Mouse (Mus musculus) stomach, embryonic 14.5 days (tissue): ENCODE measurements around the gene Swsap1. TPM values are rescaled to one million over a fixed set of nuclear protein-coding genes. Genes with fewer than 3 reads are reported as not detected.

Source experiments
- ATAC-seq: fragments of 200-750 bp; cut with Nextera tagmentation; 2 replicates; pipeline ENCODE4 v1.8.0; 2017; ENCODE audit warnings: low read depth, moderate TSS enrichment; ENCODE audit not compliant: insufficient number of reproducible peaks, insufficient read depth, low FRiP score
- H3K27ac ChIP-seq: fragments of 300-500 bp; sonication (generic); 2 replicates; pipeline ENCODE4 v1.5.1; 2014; ENCODE audit warnings: mild to moderate bottlenecking, low read length, moderate library complexity, mixed read lengths
- H3K27me3 ChIP-seq: fragments of 300-500 bp; sonication (generic); 2 replicates; pipeline ENCODE4 v1.6.1; 2014; ENCODE audit warnings: low read length, control low read depth, mixed read lengths; ENCODE audit not compliant: control insufficient read depth, insufficient read depth
- H3K36me3 ChIP-seq: fragments of 300-500 bp; sonication (generic); 2 replicates; pipeline ENCODE4 v1.6.1; 2014; ENCODE audit warnings: mild to moderate bottlenecking, control low read depth, low read length, moderate library complexity, mixed read lengths; ENCODE audit not compliant: control insufficient read depth, insufficient read depth
- H3K4me1 ChIP-seq: fragments of 300-500 bp; sonication (generic); 2 replicates; pipeline ENCODE4 v1.6.1; 2014; ENCODE audit warnings: low read length, control low read depth, mixed read lengths; ENCODE audit not compliant: control insufficient read depth, insufficient read depth
- H3K4me2 ChIP-seq: fragments of 300-500 bp; sonication (generic); replicated peaks from 2 replicates; pipeline ENCODE4 v1.6.1; 2014; ENCODE audit warnings: low read depth, low read length, control low read depth
- H3K4me3 ChIP-seq: fragments of 300-500 bp; sonication (generic); 2 replicates; pipeline ENCODE4 v1.5.1; 2014; ENCODE audit warnings: low read depth, low read length, control low read depth
- H3K9ac ChIP-seq: fragments of 300-500 bp; sonication (generic); replicated peaks from 2 replicates; pipeline ENCODE4 v1.6.1; 2014; ENCODE audit warnings: low read depth, mild to moderate bottlenecking, control low read depth, low read length, moderate library complexity, mixed read lengths
- H3K9me3 ChIP-seq: fragments of 300-500 bp; sonication (generic); 2 replicates; pipeline ENCODE4 v1.6.1; 2016; ENCODE audit warnings: low read depth, low read length, control low read depth; ENCODE audit not compliant: control insufficient read depth
- WGBS: fragments of 180-500 bp; shearing (Covaris S2); extraction: QIAGEN DNeasy Blood & Tissue Kit; methylation state at CpG from one replicate; pipeline ENCODE4 v1.1.7; 2014; 5-methylcytosine and 5-hydroxymethylcytosine counted together
- polyA plus RNA-seq: library from polyadenylated mRNA; unstranded; fragments of >200 nt; fragmentation: Nextera tagmentation; extraction: Ambion mirVana; gene quantifications from 2 replicates; pipeline ENCODE4 v1.2.1, GENCODE M21; 2014

Gene Swsap1
- polyA plus RNA-seq, 1 experiment from 2014 or later, result 8.9 TPM

DNA sequence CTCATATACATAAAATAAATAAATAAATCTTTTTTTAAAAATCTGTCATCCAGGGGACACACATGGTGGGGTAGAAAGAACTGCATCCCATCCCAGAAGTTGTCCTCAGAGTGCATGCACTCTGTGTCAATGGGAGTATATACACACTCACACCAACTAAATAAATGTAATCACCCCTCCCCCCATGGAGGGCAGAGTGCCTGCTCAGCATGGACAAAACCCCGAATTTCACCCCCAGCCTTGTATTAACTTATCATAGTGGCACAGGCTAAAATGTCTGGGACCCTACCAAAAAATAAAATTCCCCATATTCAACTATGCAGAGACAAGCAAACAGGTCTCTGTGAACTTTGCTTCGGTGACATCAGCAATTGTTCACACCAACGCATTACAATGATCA is 920 bp upstream of the Swsap1 start:
- no peak overlapping the region for H3K4me3 ChIP-seq
- WGBS, result 73% methylated on average over 3 of the region's 3 CpGs

DNA sequence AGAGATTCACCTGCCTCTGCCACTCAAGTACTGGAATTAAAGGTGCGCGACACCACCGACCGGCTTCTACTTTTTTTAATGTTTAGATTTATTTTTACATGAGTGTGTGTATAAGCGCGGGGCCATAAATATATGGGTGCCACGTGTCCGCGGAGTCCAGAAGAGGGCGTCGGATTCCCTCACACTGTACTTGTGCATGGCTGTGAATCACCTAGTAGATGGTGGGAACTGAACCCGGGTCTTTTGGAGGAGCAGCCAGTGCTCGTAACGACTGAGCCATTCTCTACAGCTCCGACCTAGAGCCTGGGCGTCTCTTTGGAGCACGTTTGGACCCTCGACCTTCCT is 358 bp upstream of the Swsap1 start:
- ATAC-seq, result peak; percentile 73
- Histone ChIP-seq H3K27ac (peak overlapping the region; percentile 87; the same call in 1 of the 2 replicates), H3K4me2 (peak overlapping the region; percentile 59), H3K27me3 (peaks cover under 1% of the 10 kb centered on the region; the same call in 1 of the 2 replicates), H3K9ac (peak overlapping the region; percentile 57), H3K36me3 (no peaks in the 10 kb centered on the region), H3K9me3 (no peaks in the 10 kb centered on the region), H3K4me1 (no peaks in the 10 kb centered on the region), H3K4me3 (peak overlapping the region; percentile 66)
- WGBS, result 2% methylated on average over 18 of the region's 18 CpGs

More for the DNA sequence above, 920 bp upstream of the Swsap1 start:
- Histone ChIP-seq H3K4me2 (0 out of 2 replicates have a peak overlapping the region, but pooled peaks have one; percentile 59), H3K36me3 (no peaks in the 10 kb centered on the region), H3K9ac (no peak overlapping the region), H3K27me3 (no peaks in the 10 kb centered on the region), H3K4me1 (no peaks in the 10 kb centered on the region), H3K9me3 (no peaks in the 10 kb centered on the region), H3K27ac (no peak overlapping the region)
- no peak for ATAC-seq

DNA sequence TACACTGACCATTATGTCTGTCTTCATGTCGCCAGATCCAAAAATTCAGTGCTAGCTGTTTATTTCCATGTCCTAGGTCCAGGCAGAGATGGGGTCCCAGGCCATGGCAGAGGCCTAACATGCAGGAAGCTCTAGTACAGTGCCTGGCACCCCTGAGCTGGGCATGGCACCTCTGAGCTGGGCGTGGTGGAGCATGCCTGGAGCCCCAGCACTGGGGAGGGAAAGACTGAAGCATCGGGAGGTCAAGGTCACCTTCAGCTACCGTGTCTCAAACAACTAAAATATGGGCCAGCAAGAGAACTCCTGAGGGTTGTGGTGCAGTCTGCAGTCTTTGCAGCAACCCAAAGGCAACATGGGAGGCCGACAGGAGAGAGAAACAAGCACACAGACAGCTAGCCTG is 2.8 kb downstream of the Swsap1 start:
- H3K4me1 ChIP-seq, result peaks cover 16% of the 10 kb centered on the region; the same call in 1 of the 2 replicates
- WGBS, result 72% methylated on average over 5 of the region's 5 CpGs
- no peaks in the 10 kb centered on the region for H3K36me3 ChIP-seq
- no peak overlapping the region for H3K9ac ChIP-seq
- no peak for ATAC-seq
- no peaks in the 10 kb centered on the region for H3K9me3 ChIP-seq
- peaks cover 14% of the 10 kb centered on the region for H3K27me3 ChIP-seq
- H3K4me2 ChIP-seq, result no peak overlapping the region
- no peak overlapping the region for H3K4me3 ChIP-seq
- H3K27ac ChIP-seq, result no peak overlapping the region

DNA sequence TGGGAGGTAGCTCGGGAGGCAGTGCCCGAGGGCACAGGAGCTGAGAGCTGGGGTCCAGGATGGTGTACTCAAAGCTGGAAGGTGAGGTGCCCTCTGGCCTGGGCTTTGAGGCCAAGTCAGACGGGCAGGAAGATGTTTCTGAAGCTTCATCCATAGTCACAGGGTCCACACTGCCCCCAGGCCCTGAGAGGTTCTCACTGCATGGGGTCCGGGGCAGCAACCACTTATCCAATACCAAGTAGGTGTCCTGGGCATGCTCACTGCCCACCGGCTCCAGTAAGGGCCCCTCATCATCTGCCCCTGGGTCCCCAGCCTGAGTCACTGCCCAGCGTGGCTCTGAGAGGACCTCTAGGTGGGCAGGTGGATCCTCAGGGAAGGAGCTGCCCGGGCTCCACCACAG is 3.7 kb downstream of the Swsap1 start:
- H3K36me3 ChIP-seq, result no peaks in the 10 kb centered on the region
- no peak for ATAC-seq

GRCm38 (mm10) chr9:21960135-21960534 is 4.6 kb downstream of the Swsap1 start:
- 48% methylated on average over 9 of the region's 9 CpGs for WGBS
- Histone ChIP-seq H3K4me3 (no peak overlapping the region), H3K4me2 (no peak overlapping the region), H3K27ac (no peak overlapping the region), H3K9ac (no peak overlapping the region), H3K4me1 (peaks cover 16% of the 10 kb centered on the region; the same call in 1 of the 2 replicates), H3K36me3 (no peaks in the 10 kb centered on the region), H3K27me3 (peaks cover 14% of the 10 kb centered on the region), H3K9me3 (no peaks in the 10 kb centered on the region)
- no peak for ATAC-seq

More for the DNA sequence above, 3.7 kb downstream of the Swsap1 start:
- no peak overlapping the region for H3K9ac ChIP-seq
- no peaks in the 10 kb centered on the region for H3K9me3 ChIP-seq
- H3K27me3 ChIP-seq, result peaks cover 14% of the 10 kb centered on the region
- peaks cover 16% of the 10 kb centered on the region; the same call in 1 of the 2 replicates for H3K4me1 ChIP-seq
- H3K4me3 ChIP-seq, result no peak overlapping the region
- WGBS, result 87% methylated on average over 7 of the region's 7 CpGs
- no peak overlapping the region for H3K27ac ChIP-seq
- no peak overlapping the region for H3K4me2 ChIP-seq

DNA sequence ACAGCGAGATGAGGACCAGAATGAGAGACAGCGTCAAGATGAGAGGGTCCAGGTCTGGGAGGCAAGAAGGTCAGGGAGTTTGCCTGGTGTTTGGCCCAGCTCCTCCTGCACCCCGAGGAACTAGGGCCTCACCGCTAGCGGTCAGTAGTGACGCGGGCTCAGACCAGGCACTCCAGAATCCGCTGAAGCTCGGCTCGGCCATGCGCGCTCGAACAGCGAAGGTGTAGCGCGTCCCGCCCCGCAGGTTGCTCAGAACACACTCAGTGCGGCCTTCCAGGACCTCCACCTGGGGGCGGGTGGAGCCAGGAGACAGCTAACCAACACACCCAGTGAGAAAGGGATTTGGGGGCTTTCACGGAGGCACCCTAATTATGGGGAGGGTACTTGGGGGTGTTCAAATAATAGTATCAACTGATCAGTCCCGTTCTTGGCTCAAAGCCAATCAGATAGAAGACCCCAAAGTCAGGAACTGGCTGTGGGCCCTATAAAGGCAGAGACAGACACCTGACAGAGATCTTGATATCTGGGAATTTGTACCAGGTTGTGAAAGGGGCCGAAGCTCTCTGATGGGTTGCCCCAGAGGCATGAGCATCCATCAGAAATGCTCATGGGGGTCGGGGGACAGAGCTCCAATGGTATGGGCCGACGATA is 5.1 kb downstream of the Swsap1 start:
- 11% methylated on average over 26 of the region's 26 CpGs for WGBS
- no peak overlapping the region for H3K27ac ChIP-seq

GRCm38 (mm10) chr9:21961366-21961980 is 5.9 kb downstream of the Swsap1 start:
- H3K27ac ChIP-seq, result no peak overlapping the region
- 2% methylated on average over 35 of the region's 35 CpGs for WGBS
- ATAC-seq, result no peak
- no peaks in the 10 kb centered on the region for H3K9me3 ChIP-seq
- peak overlapping the region; percentile 40 for H3K4me3 ChIP-seq
- no peak overlapping the region for H3K9ac ChIP-seq
- H3K4me2 ChIP-seq, result peak overlapping the region; percentile 91
- H3K4me1 ChIP-seq, result peaks cover 16% of the 10 kb centered on the region; the same call in 1 of the 2 replicates
- no peaks in the 10 kb centered on the region for H3K36me3 ChIP-seq
- peaks cover 14% of the 10 kb centered on the region for H3K27me3 ChIP-seq

More for the DNA sequence above, 5.1 kb downstream of the Swsap1 start:
- Histone ChIP-seq H3K9ac (no peak overlapping the region), H3K4me1 (peaks cover 16% of the 10 kb centered on the region; the same call in 1 of the 2 replicates), H3K27me3 (peaks cover 14% of the 10 kb centered on the region), H3K9me3 (no peaks in the 10 kb centered on the region), H3K4me3 (no peak overlapping the region), H3K36me3 (no peaks in the 10 kb centered on the region), H3K4me2 (no peak overlapping the region)
- no peak for ATAC-seq

DNA sequence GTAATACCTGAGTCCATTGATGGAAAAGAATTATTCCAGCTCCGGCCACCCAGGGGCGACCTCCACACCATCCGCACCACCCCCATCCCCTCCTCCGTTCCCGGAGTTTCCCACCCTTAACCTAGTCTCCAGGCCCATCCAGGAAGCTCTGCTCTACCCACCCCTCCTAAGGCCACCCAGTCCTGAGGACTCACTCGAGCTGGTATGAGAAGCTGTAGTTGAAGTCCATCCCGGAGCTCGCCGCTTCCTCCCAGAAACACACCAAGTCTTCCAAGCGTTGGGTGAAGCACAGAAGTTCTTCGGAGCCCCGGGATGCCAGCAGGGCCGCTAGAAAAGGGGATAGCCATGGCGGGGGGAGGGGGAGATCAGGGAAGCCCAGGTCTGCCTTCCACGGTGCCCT is 6.5 kb downstream of the Swsap1 start:
- H3K27me3 ChIP-seq, result peaks cover 14% of the 10 kb centered on the region
- H3K27ac ChIP-seq, result no peak overlapping the region
- H3K4me3 ChIP-seq, result peak overlapping the region; percentile 40
- WGBS, result 0% methylated on average over 15 of the region's 15 CpGs
- no peaks in the 10 kb centered on the region for H3K9me3 ChIP-seq
- H3K4me2 ChIP-seq, result peak overlapping the region; percentile 91
- no peaks in the 10 kb centered on the region for H3K36me3 ChIP-seq
- H3K4me1 ChIP-seq, result peaks cover 16% of the 10 kb centered on the region; the same call in 1 of the 2 replicates
- 0 out of 2 replicates have a peak overlapping the region, but pooled peaks have one; percentile 10 for H3K9ac ChIP-seq
- ATAC-seq, result no peak; the same call in 1 of the 2 replicates
